Comparison of ENCODE assay signal across 19 mouse cellular contexts in the genomic region with DNA sequence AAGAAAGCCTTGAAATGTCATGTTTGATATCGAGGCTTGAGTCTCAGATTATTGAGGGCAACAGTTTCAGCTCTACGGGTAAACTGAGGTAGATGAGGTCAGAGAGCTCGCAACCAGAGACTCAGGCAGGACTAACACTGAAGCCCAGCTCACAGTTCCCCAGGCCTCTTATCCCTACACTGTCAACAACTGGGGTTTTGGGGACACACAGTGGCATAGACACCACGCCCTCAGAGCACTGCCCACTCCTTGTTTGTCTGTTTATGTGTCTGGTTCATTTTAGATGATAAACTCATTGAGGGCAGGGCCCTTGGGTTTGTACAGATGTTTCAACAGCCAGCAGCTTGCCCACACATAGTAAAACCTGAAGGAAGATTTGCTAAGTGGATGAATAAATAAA. TPM values are rescaled to one million over a fixed set of nuclear protein-coding genes. Genes with fewer than 3 reads are reported as not detected.
DNase-seq lines count a peak whose midpoint lies in the region; ATAC-seq and TF ChIP-seq lines count a peak whose summit lies in the region.
"Had no signal": no experiment of that assay in that cellular context is flagged by ENCODE, and none has a peak within 500 bp of the region (broad histone marks: within the 10 kb centered on the region; RNA-seq: fewer than 3 reads in every experiment).

No protein-coding gene starts in this region.

- WGBS in liver, embryonic 11.5 days, result 82% methylated on average over 4 of the region's 4 CpGs
- 69% methylated on average over 4 of the region's 4 CpGs for WGBS in liver, embryonic 12.5 days (ENCODE audit: insufficient replicate concordance)
- WGBS in liver, embryonic 16.5 days (ENCODE audit: insufficient replicate concordance), result 63% methylated on average over 4 of the region's 4 CpGs
- WGBS in stomach, postnatal 0 days, result 84% methylated on average over 4 of the region's 4 CpGs

- no peak for TF ChIP-seq CTCF in stomach, postnatal 0 days (IDR thresholded peaks at IDR 0.05; ENCODE audit: low read depth)

- no peak overlapping the region for H3K4me2 ChIP-seq in liver, embryonic 11.5 days
- H3K4me2 ChIP-seq in liver, embryonic 12.5 days, result no peak overlapping the region
- no peak overlapping the region for H3K4me2 ChIP-seq in liver, embryonic 16.5 days (ENCODE audit: low read depth, low read length)
- H3K4me2 ChIP-seq in stomach, postnatal 0 days (replicated peaks; ENCODE audit: low read depth), result no peak overlapping the region
- H3K4me2 ChIP-seq: embryonic facial prominence, embryonic 13.5 days; forebrain, embryonic 12.5 days; forebrain, embryonic 15.5 days; heart, embryonic 13.5 days; hindbrain, embryonic 13.5 days had no signal

- DNase-seq in liver, embryonic 11.5 days (ENCODE audit: low spot score), result no peak
- no peak for DNase-seq in liver
- DNase-seq in stomach, postnatal 0 days (ENCODE audit: low spot score), result no peak
- no peak for DNase-seq in ovary, adult 18-20 months (ENCODE audit: low spot score)
- DNase-seq in layer of hippocampus, postnatal 36 days, result no peak
- no peak for DNase-seq in cerebellum, adult 9-10 months
- DNase-seq: gastrocnemius, postnatal 25 days; heart, adult 2 months had no signal

- peaks cover 10% of the 10 kb centered on the region for H3K4me1 ChIP-seq in liver, embryonic 11.5 days (replicated peaks; ENCODE audit: control insufficient read depth, insufficient read depth, low read length)
- H3K4me1 ChIP-seq in liver, embryonic 12.5 days, result peaks cover 20% of the 10 kb centered on the region
- H3K4me1 ChIP-seq in liver, embryonic 16.5 days (ENCODE audit: control insufficient read depth, low read depth, low read length), result peaks cover 3% of the 10 kb centered on the region
- no peaks in the 10 kb centered on the region for H3K4me1 ChIP-seq in stomach, postnatal 0 days (replicated peaks; ENCODE audit: control insufficient read depth, insufficient read depth)
- H3K4me1 ChIP-seq: embryonic facial prominence, embryonic 10.5 days; embryonic facial prominence, embryonic 13.5 days; forebrain, embryonic 12.5 days; forebrain, embryonic 15.5 days; heart, embryonic 13.5 days; hindbrain, embryonic 13.5 days had no signal

- no peaks in the 10 kb centered on the region for H3K36me3 ChIP-seq in liver, embryonic 11.5 days (ENCODE audit: control insufficient read depth, insufficient read depth, low read length)
- H3K36me3 ChIP-seq in liver, embryonic 12.5 days, result no peaks in the 10 kb centered on the region
- no peaks in the 10 kb centered on the region for H3K36me3 ChIP-seq in liver, embryonic 16.5 days (ENCODE audit: control insufficient read depth, insufficient read depth)
- no peaks in the 10 kb centered on the region for H3K36me3 ChIP-seq in stomach, postnatal 0 days (ENCODE audit: control insufficient read depth, insufficient read depth, low read length)
- H3K36me3 ChIP-seq: embryonic facial prominence, embryonic 10.5 days; embryonic facial prominence, embryonic 13.5 days; forebrain, embryonic 12.5 days; forebrain, embryonic 15.5 days; heart, embryonic 10.5 days; heart, embryonic 13.5 days; hindbrain, embryonic 13.5 days had no signal

- no peaks in the 10 kb centered on the region for H3K9me3 ChIP-seq in liver, embryonic 11.5 days (ENCODE audit: control insufficient read depth, low read length)
- no peaks in the 10 kb centered on the region for H3K9me3 ChIP-seq in liver, embryonic 12.5 days (replicated peaks)
- no peaks in the 10 kb centered on the region for H3K9me3 ChIP-seq in liver, embryonic 16.5 days (replicated peaks; ENCODE audit: control insufficient read depth, low read length)
- no peaks in the 10 kb centered on the region for H3K9me3 ChIP-seq in stomach, postnatal 0 days (ENCODE audit: control insufficient read depth, low read length)
- H3K9me3 ChIP-seq: embryonic facial prominence, embryonic 10.5 days; embryonic facial prominence, embryonic 13.5 days; forebrain, embryonic 12.5 days; forebrain, embryonic 15.5 days; heart, embryonic 10.5 days; heart, embryonic 13.5 days; hindbrain, embryonic 13.5 days had no signal

- ATAC-seq in liver, embryonic 11.5 days (replicated peaks; ENCODE audit: low FRiP score), result 0 out of 2 replicates have a peak, but pooled peaks have one; percentile 34
- peak; percentile 49; the same call in 1 of the 2 replicates for ATAC-seq in liver, embryonic 12.5 days
- ATAC-seq in liver, embryonic 16.5 days (ENCODE audit: low read depth), result peak; percentile 55
- ATAC-seq in stomach, postnatal 0 days (ENCODE audit: low FRiP score, low TSS enrichment), result no peak
- ATAC-seq: Patski had no signal

- H3K27ac ChIP-seq in liver, embryonic 11.5 days (ENCODE audit: low read depth, low read length), result no peak overlapping the region
- H3K27ac ChIP-seq in liver, embryonic 12.5 days, result no peak overlapping the region
- H3K27ac ChIP-seq in liver, embryonic 16.5 days (ENCODE audit: low read length), result no peak overlapping the region
- no peak overlapping the region for H3K27ac ChIP-seq in stomach, postnatal 0 days (replicated peaks)
- H3K27ac ChIP-seq: embryonic facial prominence, embryonic 10.5 days; embryonic facial prominence, embryonic 13.5 days; forebrain, embryonic 12.5 days; forebrain, embryonic 15.5 days; heart, adult 2 months; heart, embryonic 13.5 days; hindbrain, embryonic 13.5 days had no signal

- TF ChIP-seq EP300 in stomach, postnatal 0 days (optimal IDR thresholded peaks at IDR 0.05), result no peak

- H3K27me3 ChIP-seq in liver, embryonic 11.5 days (replicated peaks; ENCODE audit: control insufficient read depth, insufficient read depth, low read length), result no peaks in the 10 kb centered on the region
- no peaks in the 10 kb centered on the region for H3K27me3 ChIP-seq in liver, embryonic 12.5 days (replicated peaks)
- no peaks in the 10 kb centered on the region for H3K27me3 ChIP-seq in liver, embryonic 16.5 days (ENCODE audit: control insufficient read depth, insufficient read depth, low read depth, low read length)
- H3K27me3 ChIP-seq in stomach, postnatal 0 days (ENCODE audit: control insufficient read depth, insufficient read depth, low read length), result no peaks in the 10 kb centered on the region
- H3K27me3 ChIP-seq: embryonic facial prominence, embryonic 13.5 days; forebrain, embryonic 12.5 days; forebrain, embryonic 15.5 days; heart, embryonic 13.5 days; hindbrain, embryonic 13.5 days; Patski had no signal

- no peak overlapping the region for H3K4me3 ChIP-seq in liver, embryonic 11.5 days (ENCODE audit: low read depth, low read length)
- H3K4me3 ChIP-seq in liver, embryonic 12.5 days, result no peak overlapping the region
- no peak overlapping the region for H3K4me3 ChIP-seq in liver, embryonic 16.5 days (ENCODE audit: low read depth, low read length)
- H3K4me3 ChIP-seq in stomach, postnatal 0 days (ENCODE audit: low read depth, low read length), result no peak overlapping the region
- H3K4me3 ChIP-seq: embryonic facial prominence, embryonic 10.5 days; embryonic facial prominence, embryonic 13.5 days; erythroblast, embryonic 14.5 days; forebrain, embryonic 12.5 days; forebrain, embryonic 15.5 days; heart, adult 2 months; heart, embryonic 10.5 days; heart, embryonic 13.5 days; hindbrain, embryonic 13.5 days had no signal

- H3K9ac ChIP-seq in liver, embryonic 11.5 days (ENCODE audit: low read depth, low read length), result no peak overlapping the region
- H3K9ac ChIP-seq in liver, embryonic 12.5 days, result no peak overlapping the region
- H3K9ac ChIP-seq in liver, embryonic 16.5 days (ENCODE audit: low read depth, low read length), result no peak overlapping the region
- peak overlapping the region; percentile 13; the same call in 1 of the 2 replicates for H3K9ac ChIP-seq in stomach, postnatal 0 days (ENCODE audit: low read length)
- H3K9ac ChIP-seq: embryonic facial prominence, embryonic 13.5 days; forebrain, embryonic 12.5 days; forebrain, embryonic 15.5 days; heart, embryonic 13.5 days; hindbrain, embryonic 13.5 days had no signal

RNA-seq across cellular contexts. Expression of a gene that starts 25.9 kb away (rescaled TPM):
- 0.26 TPM in 1 of 2 replicates, not detected in the other for polyA plus RNA-seq in liver, embryonic 11.5 days (2014; fragmentation: Nextera tagmentation; extraction: Ambion mirVana)
- polyA plus RNA-seq in liver, embryonic 12.5 days (2016; fragmentation: Nextera tagmentation; extraction: Ambion mirVana), result 0.19 and 0.22 TPM in 2 replicates
- 0.23 and 0.33 TPM in 2 replicates for polyA plus RNA-seq in liver, embryonic 16.5 days (2015; fragmentation: Nextera tagmentation; extraction: Ambion mirVana)
- polyA plus RNA-seq in stomach, postnatal 0 days (2015; fragmentation: Nextera tagmentation; extraction: Ambion mirVana), result 0.23 and 0.27 TPM in 2 replicates
- total RNA-seq in layer of hippocampus, postnatal 36 days (2021), result 1 to 10 TPM in 1 of 2 experiments, under 1 TPM in 1; 0.85 to 1.3 TPM

RNA-seq across cellular contexts. Expression of a gene that starts 42.2 kb away (rescaled TPM):
- 7.9 and 8.0 TPM in 2 replicates for polyA plus RNA-seq in liver, embryonic 11.5 days (2014; fragmentation: Nextera tagmentation; extraction: Ambion mirVana)
- polyA plus RNA-seq in liver, embryonic 12.5 days (2016; fragmentation: Nextera tagmentation; extraction: Ambion mirVana), result 6.5 and 7.8 TPM in 2 replicates
- 4.1 and 4.5 TPM in 2 replicates for polyA plus RNA-seq in liver, embryonic 16.5 days (2015; fragmentation: Nextera tagmentation; extraction: Ambion mirVana)
- 11.7 and 11.8 TPM in 2 replicates for polyA plus RNA-seq in stomach, postnatal 0 days (2015; fragmentation: Nextera tagmentation; extraction: Ambion mirVana)
- total RNA-seq in layer of hippocampus, postnatal 36 days (2021), result 10 to 100 TPM; 15.7 to 18.7 TPM
